Mouse (Mus musculus): ENCODE data around the gene Gm20388. TPM values are rescaled to one million over a fixed set of nuclear protein-coding genes. Genes with fewer than 3 reads are reported as not detected.
A peak's percentile ranks its signal among the peaks of the same experiment; 100 is the strongest.

Gene Gm20388
- total and polyA plus RNA-seq, 2 experiments from 2014 or later = 17.3 TPM; not detected in 1

DNA sequence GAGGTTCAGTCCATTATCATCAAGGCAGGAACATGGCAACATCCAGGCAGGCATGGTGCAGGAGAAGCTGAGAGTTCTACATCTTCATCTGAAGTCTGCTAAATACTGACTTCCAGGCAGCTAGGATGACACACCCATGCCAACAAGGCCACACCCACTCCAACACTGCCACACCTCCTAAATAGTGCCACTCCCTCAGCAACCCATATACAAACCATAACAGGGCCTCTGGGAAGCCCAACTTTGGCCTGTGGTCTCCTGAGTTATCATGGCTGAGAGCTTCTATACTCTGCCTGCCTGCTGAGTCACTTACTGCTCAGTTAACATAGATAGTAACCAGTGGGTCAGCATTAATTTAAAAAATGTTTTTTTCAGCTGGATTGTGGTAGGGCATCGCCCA, 37.5 kb upstream of the Gm20388 start:
- Histone ChIP-seq H3K27me3 (ENCODE audit: control insufficient read depth, insufficient read depth, low read length) (no peaks in the 10 kb centered on the region), H3K9ac (replicated peaks; ENCODE audit: low read depth, low read length) (no peak overlapping the region), H3K4me3 (ENCODE audit: low read depth, low read length) (no peak overlapping the region), H3K36me3 (replicated peaks; ENCODE audit: control insufficient read depth, insufficient read depth, low read length) (peaks cover 34% of the 10 kb centered on the region), H3K4me2 (ENCODE audit: low read depth, low read length) (no peak overlapping the region), H3K9me3 (replicated peaks; ENCODE audit: control insufficient read depth, low read length) (no peaks in the 10 kb centered on the region; the same call in 1 of the 2 replicates), H3K27ac (ENCODE audit: low read depth) (no peak overlapping the region), H3K4me1 (ENCODE audit: control insufficient read depth, insufficient read depth) (no peaks in the 10 kb centered on the region)
- DNase-seq (ENCODE audit: low spot score) (no peak), ATAC-seq (ENCODE audit: insufficient read depth, low read depth) (no peak)
- WGBS = 100% methylated on average over 1 of the region's 1 CpGs
- TF ChIP-seq EP300 (IDR thresholded peaks at IDR 0.05; ENCODE audit: low read depth) (no peak), CTCF (IDR thresholded peaks at IDR 0.05; ENCODE audit: low read depth) (no peak)

DNA sequence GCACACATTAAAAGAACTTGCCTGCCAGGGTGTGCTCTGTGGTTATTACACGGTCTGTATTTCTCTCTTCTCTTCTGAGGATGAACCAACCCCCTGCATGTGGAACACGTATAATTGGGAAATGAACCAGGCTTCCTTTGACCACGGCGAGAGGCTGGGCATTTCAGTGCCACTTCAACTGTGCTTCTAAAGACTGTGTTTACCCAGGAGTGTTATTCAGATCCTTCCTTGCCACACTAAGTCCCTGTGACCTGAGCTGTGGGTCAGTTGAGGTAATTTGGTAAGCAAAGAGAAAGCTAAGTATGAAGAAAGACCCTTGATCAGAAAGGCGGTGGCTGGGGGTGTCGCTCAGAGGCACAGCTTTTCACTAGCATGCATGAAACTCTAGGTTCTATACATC, 29.3 kb upstream of the Gm20388 start:
- Histone ChIP-seq H3K27me3 (ENCODE audit: control insufficient read depth, insufficient read depth, low read length) (no peaks in the 10 kb centered on the region), H3K9me3 (replicated peaks; ENCODE audit: control insufficient read depth, low read length) (no peaks in the 10 kb centered on the region), H3K36me3 (replicated peaks; ENCODE audit: control insufficient read depth, insufficient read depth, low read length) (peaks cover 5% of the 10 kb centered on the region; the same call in 1 of the 2 replicates), H3K4me1 (ENCODE audit: control insufficient read depth, insufficient read depth) (no peaks in the 10 kb centered on the region), H3K4me3 (ENCODE audit: low read depth, low read length) (no peak overlapping the region), H3K27ac (ENCODE audit: low read depth) (no peak overlapping the region), H3K9ac (replicated peaks; ENCODE audit: low read depth, low read length) (no peak overlapping the region), H3K4me2 (ENCODE audit: low read depth, low read length) (no peak overlapping the region)
- TF ChIP-seq EP300 (IDR thresholded peaks at IDR 0.05; ENCODE audit: low read depth) = no peak
- TF ChIP-seq CTCF (IDR thresholded peaks at IDR 0.05; ENCODE audit: low read depth) = no peak
- no peak for ATAC-seq (ENCODE audit: insufficient read depth, low read depth)
- 82% methylated on average over 6 of the region's 6 CpGs for WGBS
- DNase-seq (ENCODE audit: low spot score) = no peak

DNA sequence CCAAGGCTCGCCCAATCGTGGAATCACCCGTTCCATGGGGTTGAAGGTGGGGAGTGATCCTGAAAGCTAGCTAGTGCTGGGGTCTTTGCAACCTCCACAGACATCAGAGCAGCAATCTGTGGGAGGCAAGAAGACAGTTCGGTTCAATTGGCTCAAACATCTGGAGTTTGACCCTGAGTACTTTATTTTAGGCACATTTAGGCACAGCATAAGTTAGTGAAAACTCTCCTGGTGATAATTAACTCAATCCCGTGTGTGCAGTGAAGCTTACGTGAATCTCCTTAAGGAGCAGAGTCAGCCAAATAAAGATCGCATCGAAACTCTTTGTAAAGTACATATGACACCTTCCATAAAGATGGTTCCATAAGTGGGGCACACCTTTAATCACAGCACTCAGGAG, 28.7 kb upstream of the Gm20388 start:
- 86% methylated on average over 8 of the region's 8 CpGs for WGBS
- DNase-seq (ENCODE audit: low spot score) = no peak
- TF ChIP-seq EP300 (IDR thresholded peaks at IDR 0.05; ENCODE audit: low read depth) (no peak), CTCF (IDR thresholded peaks at IDR 0.05; ENCODE audit: low read depth) (no peak)

DNA sequence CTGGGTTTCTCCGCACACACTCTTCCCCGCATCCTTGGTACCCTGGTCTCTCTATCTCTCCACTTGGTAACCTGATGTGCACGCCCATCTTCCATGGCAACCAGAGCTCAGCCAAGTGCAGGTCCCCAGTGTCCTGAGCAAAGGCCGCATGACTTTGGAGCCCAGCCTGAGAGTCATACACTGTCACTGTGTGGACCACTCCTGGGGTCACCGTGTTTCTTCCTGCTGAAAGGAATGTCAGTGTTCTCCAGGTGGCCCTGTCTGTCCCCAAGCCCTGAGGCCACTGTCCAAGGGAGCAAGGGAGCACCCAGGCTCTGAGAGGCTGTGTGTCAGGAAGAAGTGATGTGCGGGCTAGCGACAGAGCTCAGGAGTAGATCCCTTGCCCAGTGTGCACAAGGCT, 27.4 kb upstream of the Gm20388 start:
- no peaks in the 10 kb centered on the region for H3K27me3 ChIP-seq (ENCODE audit: control insufficient read depth, insufficient read depth, low read length)
- no peak overlapping the region for H3K27ac ChIP-seq (ENCODE audit: low read depth)
- no peak overlapping the region for H3K4me2 ChIP-seq (ENCODE audit: low read depth, low read length)
- H3K9ac ChIP-seq (replicated peaks; ENCODE audit: low read depth, low read length) = no peak overlapping the region
- no peaks in the 10 kb centered on the region; the same call in 1 of the 2 replicates for H3K36me3 ChIP-seq (replicated peaks; ENCODE audit: control insufficient read depth, insufficient read depth, low read length)
- TF ChIP-seq CTCF (IDR thresholded peaks at IDR 0.05; ENCODE audit: low read depth) (no peak), EP300 (IDR thresholded peaks at IDR 0.05; ENCODE audit: low read depth) (no peak)
- no peaks in the 10 kb centered on the region for H3K4me1 ChIP-seq (ENCODE audit: control insufficient read depth, insufficient read depth)
- DNase-seq (ENCODE audit: low spot score) (no peak), ATAC-seq (ENCODE audit: insufficient read depth, low read depth) (no peak)
- no peaks in the 10 kb centered on the region for H3K9me3 ChIP-seq (replicated peaks; ENCODE audit: control insufficient read depth, low read length)
- no peak overlapping the region for H3K4me3 ChIP-seq (ENCODE audit: low read depth, low read length)
- WGBS = 88% methylated on average over 7 of the region's 7 CpGs

More for the DNA sequence above, 28.7 kb upstream of the Gm20388 start:
- Histone ChIP-seq H3K27me3 (ENCODE audit: control insufficient read depth, insufficient read depth, low read length) (no peaks in the 10 kb centered on the region), H3K9me3 (replicated peaks; ENCODE audit: control insufficient read depth, low read length) (no peaks in the 10 kb centered on the region), H3K36me3 (replicated peaks; ENCODE audit: control insufficient read depth, insufficient read depth, low read length) (peaks cover 3% of the 10 kb centered on the region; the same call in 1 of the 2 replicates), H3K4me2 (ENCODE audit: low read depth, low read length) (no peak overlapping the region), H3K4me1 (ENCODE audit: control insufficient read depth, insufficient read depth) (no peaks in the 10 kb centered on the region), H3K27ac (ENCODE audit: low read depth) (no peak overlapping the region), H3K9ac (replicated peaks; ENCODE audit: low read depth, low read length) (no peak overlapping the region), H3K4me3 (ENCODE audit: low read depth, low read length) (no peak overlapping the region)
- ATAC-seq (ENCODE audit: insufficient read depth, low read depth) = no peak

DNA sequence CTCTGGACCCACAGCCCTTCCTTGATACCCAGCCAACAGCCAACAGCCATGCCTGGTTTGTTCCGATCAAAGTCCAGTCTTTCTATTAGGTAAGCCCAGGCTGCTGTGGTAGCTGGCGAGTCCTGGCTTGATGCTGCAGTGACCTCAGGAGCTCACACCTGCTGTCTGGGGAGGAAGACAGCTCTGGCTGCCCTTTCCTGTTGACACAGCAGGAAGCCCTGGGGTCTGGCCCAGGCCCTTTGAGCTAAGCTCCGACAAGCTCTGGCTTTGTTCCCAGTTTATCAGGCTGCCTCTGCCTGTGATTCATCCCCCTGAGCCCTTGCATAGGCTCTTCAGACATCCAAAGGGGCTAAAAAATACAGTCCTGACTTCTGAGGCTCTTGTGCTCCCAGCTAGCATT, 25.0 kb upstream of the Gm20388 start:
- H3K4me3 ChIP-seq (ENCODE audit: low read depth, low read length) = no peak overlapping the region
- H3K9me3 ChIP-seq (replicated peaks; ENCODE audit: control insufficient read depth, low read length) = no peaks in the 10 kb centered on the region
- 9% methylated on average over 3 of the region's 3 CpGs for WGBS
- no peaks in the 10 kb centered on the region for H3K4me1 ChIP-seq (ENCODE audit: control insufficient read depth, insufficient read depth)
- no peaks in the 10 kb centered on the region for H3K36me3 ChIP-seq (replicated peaks; ENCODE audit: control insufficient read depth, insufficient read depth, low read length)
- H3K27ac ChIP-seq (ENCODE audit: low read depth) = no peak overlapping the region
- no peak overlapping the region for H3K4me2 ChIP-seq (ENCODE audit: low read depth, low read length)
- H3K9ac ChIP-seq (replicated peaks; ENCODE audit: low read depth, low read length) = no peak overlapping the region
- ATAC-seq (ENCODE audit: insufficient read depth, low read depth) (peak; percentile 68), DNase-seq (ENCODE audit: low spot score) (peak; percentile 76)
- no peak for TF ChIP-seq CTCF (IDR thresholded peaks at IDR 0.05; ENCODE audit: low read depth)
- no peak for TF ChIP-seq EP300 (IDR thresholded peaks at IDR 0.05; ENCODE audit: low read depth)
- no peaks in the 10 kb centered on the region for H3K27me3 ChIP-seq (ENCODE audit: control insufficient read depth, insufficient read depth, low read length)

DNA sequence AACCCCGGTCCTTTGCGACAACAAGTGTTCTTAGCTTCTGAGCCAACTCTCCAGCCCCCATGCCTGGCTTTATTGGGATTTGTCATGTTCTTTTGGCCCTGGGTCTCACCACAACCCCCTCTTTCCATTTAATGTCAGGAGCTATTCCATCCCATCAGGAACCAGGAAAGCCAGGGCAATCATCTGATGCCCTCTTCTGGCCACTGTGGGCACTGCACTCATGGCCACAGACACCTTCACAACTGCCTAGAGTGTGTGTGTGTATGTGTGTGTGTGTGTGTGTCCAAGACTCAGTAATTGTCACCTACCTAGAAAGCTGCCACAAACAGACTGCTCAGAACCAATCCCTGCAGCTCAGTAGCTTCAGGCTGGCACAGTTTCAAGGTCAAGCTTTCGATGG, 23.5 kb upstream of the Gm20388 start:
- no peak overlapping the region for H3K9ac ChIP-seq (replicated peaks; ENCODE audit: low read depth, low read length)
- H3K4me3 ChIP-seq (ENCODE audit: low read depth, low read length) = no peak overlapping the region
- H3K27me3 ChIP-seq (ENCODE audit: control insufficient read depth, insufficient read depth, low read length) = no peaks in the 10 kb centered on the region
- WGBS = 90% methylated on average over 3 of the region's 3 CpGs
- peak; percentile 66 for TF ChIP-seq CTCF (IDR thresholded peaks at IDR 0.05; ENCODE audit: low read depth)
- TF ChIP-seq EP300 (IDR thresholded peaks at IDR 0.05; ENCODE audit: low read depth) = no peak
- ATAC-seq (ENCODE audit: insufficient read depth, low read depth) (no peak), DNase-seq (ENCODE audit: low spot score) (no peak)
- no peak overlapping the region for H3K4me2 ChIP-seq (ENCODE audit: low read depth, low read length)
- H3K4me1 ChIP-seq (ENCODE audit: control insufficient read depth, insufficient read depth) = no peaks in the 10 kb centered on the region
- no peaks in the 10 kb centered on the region for H3K36me3 ChIP-seq (replicated peaks; ENCODE audit: control insufficient read depth, insufficient read depth, low read length)
- H3K9me3 ChIP-seq (replicated peaks; ENCODE audit: control insufficient read depth, low read length) = no peaks in the 10 kb centered on the region
- no peak overlapping the region for H3K27ac ChIP-seq (ENCODE audit: low read depth)
